Mouse (Mus musculus) limb, embryonic 11.5 days (tissue): Measurements from ENCODE around the gene Nectin1. TPM values are rescaled to one million over a fixed set of nuclear protein-coding genes. Genes with fewer than 3 reads are reported as not detected.

Experiments
- ATAC-seq: fragments of 200-750 bp; cut with Nextera tagmentation; 2 replicates; pipeline ENCODE4 v1.8.0; 2017; ENCODE audit warnings: low read depth; ENCODE audit not compliant: insufficient number of reproducible peaks, low FRiP score, low TSS enrichment
- DNase-seq: peaks from one replicate; pipeline ENCODE4 v3.0.0-alpha.2; 2015; ENCODE audit warnings: low spot score
- H3K27ac ChIP-seq: fragments of 300-500 bp; sonication (generic); replicated peaks from 2 replicates; pipeline ENCODE4 v1.5.1; 2014; ENCODE audit warnings: low read depth, mild to moderate bottlenecking, low read length
- H3K27me3 ChIP-seq: fragments of 300-500 bp; sonication (generic); 2 replicates; pipeline ENCODE4 v1.6.1; 2014; ENCODE audit warnings: mild to moderate bottlenecking, low read length, mixed read lengths; ENCODE audit not compliant: control insufficient read depth, insufficient read depth
- H3K36me3 ChIP-seq: fragments of 300-500 bp; sonication (generic); 2 replicates; pipeline ENCODE4 v1.6.1; 2014; ENCODE audit warnings: mild to moderate bottlenecking, low read length, moderate library complexity, mixed read lengths; ENCODE audit not compliant: control insufficient read depth, insufficient read depth
- H3K4me1 ChIP-seq: fragments of 300-500 bp; sonication (generic); 2 replicates; pipeline ENCODE4 v1.6.1; 2014; ENCODE audit warnings: low read length, mixed read lengths; ENCODE audit not compliant: control insufficient read depth, insufficient read depth
- H3K4me2 ChIP-seq: fragments of 300-500 bp; sonication (generic); 2 replicates; pipeline ENCODE4 v1.6.1; 2014; ENCODE audit warnings: low read depth, mild to moderate bottlenecking, moderate library complexity; ENCODE audit not compliant: severe bottlenecking
- H3K4me3 ChIP-seq: fragments of 300-500 bp; sonication (generic); 2 replicates; pipeline ENCODE4 v1.5.1; 2014; ENCODE audit warnings: low read depth, low read length
- H3K9ac ChIP-seq: fragments of 300-500 bp; sonication (generic); 2 replicates; pipeline ENCODE4 v1.6.1; 2014; ENCODE audit warnings: mild to moderate bottlenecking, low read length
- H3K9me3 ChIP-seq: fragments of 300-500 bp; sonication (generic); 2 replicates; pipeline ENCODE4 v1.6.1; 2016; ENCODE audit warnings: low read length; ENCODE audit not compliant: control insufficient read depth
- WGBS: fragments of 180-500 bp; shearing (Covaris S2); extraction: QIAGEN DNeasy Blood & Tissue Kit; methylation state at CpG from one replicate; pipeline ENCODE4 v1.1.7; 2014; 5-methylcytosine and 5-hydroxymethylcytosine counted together
- polyA plus RNA-seq: library from polyadenylated mRNA; unstranded; fragments of >200 nt; fragmentation: Nextera tagmentation; extraction: Ambion mirVana; gene quantifications from 2 replicates; pipeline ENCODE4 v1.2.1, GENCODE M21; 2014

Nectin1 gene
- polyA plus RNA-seq, 1 experiment from 2014 or later: 4.7 TPM

GRCm38 (mm10) chr9:43734952-43735351 is 8.8 kb upstream of the Nectin1 start:
- ATAC-seq (no peak), DNase-seq (no peak)
- H3K9me3 ChIP-seq: no peaks in the 10 kb centered on the region
- H3K4me3 ChIP-seq: no peak overlapping the region
- H3K27ac ChIP-seq: no peak overlapping the region
- no peak overlapping the region for H3K9ac ChIP-seq
- H3K27me3 ChIP-seq: no peaks in the 10 kb centered on the region
- H3K4me2 ChIP-seq: no peak overlapping the region
- H3K36me3 ChIP-seq: no peaks in the 10 kb centered on the region
- peaks cover 11% of the 10 kb centered on the region for H3K4me1 ChIP-seq

DNA sequence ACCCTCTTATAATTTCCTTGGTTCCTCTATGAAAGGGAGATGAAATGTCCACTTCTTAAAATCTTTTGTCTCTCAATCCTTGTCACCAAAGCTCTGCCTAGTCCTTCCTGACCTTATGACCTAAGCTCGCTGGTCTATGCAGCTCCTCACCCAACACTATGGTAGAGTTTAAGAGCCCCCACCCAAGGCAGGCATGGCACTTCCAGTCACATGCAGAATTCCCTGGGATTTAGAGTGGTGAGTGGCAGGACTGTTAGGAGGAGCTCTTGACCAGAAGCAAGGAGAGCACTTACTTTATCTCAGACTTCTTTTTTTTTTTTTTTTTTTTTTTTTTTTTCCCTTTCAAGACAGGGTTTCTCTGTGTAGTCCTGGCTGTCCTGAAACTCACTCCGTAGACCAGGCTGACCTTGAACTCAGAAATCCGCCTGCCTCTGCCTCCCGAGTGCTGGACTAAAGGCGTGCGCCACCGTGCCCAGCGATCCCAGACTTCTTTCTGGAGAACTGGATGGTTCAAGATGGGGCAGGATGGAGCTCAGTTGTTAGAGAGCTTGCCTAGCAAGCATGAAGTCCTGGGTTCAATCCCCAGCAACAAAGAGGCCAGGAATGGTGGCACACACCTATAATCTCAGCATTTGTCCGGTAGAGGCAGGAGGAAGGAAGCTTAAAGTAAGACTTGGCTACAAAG is 7.6 kb upstream of the Nectin1 start:
- Histone ChIP-seq H3K4me1 (peaks cover 11% of the 10 kb centered on the region), H3K4me3 (no peak overlapping the region), H3K9me3 (no peaks in the 10 kb centered on the region), H3K9ac (no peak overlapping the region), H3K4me2 (no peak overlapping the region), H3K27me3 (no peaks in the 10 kb centered on the region), H3K27ac (no peak overlapping the region), H3K36me3 (no peaks in the 10 kb centered on the region)
- WGBS: 94% methylated on average over 9 of the region's 9 CpGs
- ATAC-seq (no peak), DNase-seq (no peak)

GRCm38 (mm10) chr9:43737331-43737730 is 6.5 kb upstream of the Nectin1 start:
- no peak overlapping the region for H3K4me3 ChIP-seq
- no peak for ATAC-seq
- WGBS: 11% methylated on average over 3 of the region's 3 CpGs
- H3K27me3 ChIP-seq: no peaks in the 10 kb centered on the region
- no peak overlapping the region for H3K27ac ChIP-seq
- H3K9ac ChIP-seq: no peak overlapping the region
- DNase-seq: no peak
- peaks cover 11% of the 10 kb centered on the region for H3K4me1 ChIP-seq
- no peaks in the 10 kb centered on the region for H3K9me3 ChIP-seq
- H3K36me3 ChIP-seq: no peaks in the 10 kb centered on the region
- H3K4me2 ChIP-seq: no peak overlapping the region; the same call in 1 of the 2 replicates

GRCm38 (mm10) chr9:43737871-43738292 is 5.9 kb upstream of the Nectin1 start:
- Histone ChIP-seq H3K4me3 (peak overlapping the region; percentile 17; the same call in 1 of the 2 replicates), H3K36me3 (no peaks in the 10 kb centered on the region), H3K9ac (no peak overlapping the region), H3K27me3 (no peaks in the 10 kb centered on the region), H3K27ac (no peak overlapping the region), H3K4me1 (peaks cover 11% of the 10 kb centered on the region), H3K4me2 (peak overlapping the region; percentile 43), H3K9me3 (no peaks in the 10 kb centered on the region)
- DNase-seq (peak; percentile 65), ATAC-seq (peak; percentile 63; the same call in 1 of the 2 replicates)
- under 1% methylated on average over 12 of the region's 12 CpGs for WGBS

- ATAC-seq: no peak
- H3K27ac ChIP-seq: no peak overlapping the region
- H3K36me3 ChIP-seq: no peaks in the 10 kb centered on the region
- peaks cover 15% of the 10 kb centered on the region for H3K4me1 ChIP-seq
- H3K9ac ChIP-seq: no peak overlapping the region
- no peaks in the 10 kb centered on the region for H3K27me3 ChIP-seq
- H3K4me2 ChIP-seq: no peak overlapping the region
- no peak for DNase-seq
- no peaks in the 10 kb centered on the region for H3K9me3 ChIP-seq
- H3K4me3 ChIP-seq: no peak overlapping the region
- WGBS: 27% methylated on average over 6 of the region's 6 CpGs
Observed at GRCm38 (mm10) chr9:43738480-43739084, 5.2 kb upstream of the Nectin1 start.

- no peak overlapping the region for H3K27ac ChIP-seq
- H3K4me2 ChIP-seq: no peak overlapping the region
- 71% methylated on average over 2 of the region's 2 CpGs for WGBS
- H3K9ac ChIP-seq: no peak overlapping the region
- H3K36me3 ChIP-seq: no peaks in the 10 kb centered on the region
- DNase-seq (no peak), ATAC-seq (no peak)
- H3K27me3 ChIP-seq: peaks cover 7% of the 10 kb centered on the region
- H3K4me3 ChIP-seq: no peak overlapping the region
- no peaks in the 10 kb centered on the region for H3K9me3 ChIP-seq
- H3K4me1 ChIP-seq: peaks cover 29% of the 10 kb centered on the region
Observed at GRCm38 (mm10) chr9:43741277-43741676, 2.5 kb upstream of the Nectin1 start.

DNA sequence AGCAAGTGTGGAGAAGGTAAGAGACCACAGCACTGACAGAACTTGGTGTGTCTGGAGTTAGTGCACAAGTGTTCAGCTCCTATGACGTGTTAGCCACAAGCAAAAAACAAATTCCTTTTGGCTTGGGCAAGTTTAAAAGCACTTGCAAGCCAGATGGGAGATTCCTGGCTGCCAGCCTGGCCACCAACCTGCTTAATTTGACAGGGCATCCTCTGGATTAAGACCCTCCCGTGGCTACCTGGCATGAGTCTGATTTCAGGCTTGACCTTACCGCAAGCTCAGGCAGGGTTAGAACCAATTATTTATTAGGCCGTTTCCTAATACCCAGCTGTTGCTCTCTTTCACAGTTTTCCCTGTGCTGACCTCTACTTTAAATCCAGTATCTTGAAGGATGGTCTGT is 1.7 kb upstream of the Nectin1 start:
- no peak overlapping the region for H3K4me3 ChIP-seq
- WGBS: 84% methylated on average over 4 of the region's 4 CpGs
- no peaks in the 10 kb centered on the region for H3K9me3 ChIP-seq
- no peak for DNase-seq
- peaks cover 13% of the 10 kb centered on the region for H3K27me3 ChIP-seq
- H3K4me1 ChIP-seq: peaks cover 32% of the 10 kb centered on the region
- H3K9ac ChIP-seq: no peak overlapping the region
- ATAC-seq: no peak
- no peaks in the 10 kb centered on the region for H3K36me3 ChIP-seq
- no peak overlapping the region for H3K27ac ChIP-seq
- H3K4me2 ChIP-seq: no peak overlapping the region

DNA sequence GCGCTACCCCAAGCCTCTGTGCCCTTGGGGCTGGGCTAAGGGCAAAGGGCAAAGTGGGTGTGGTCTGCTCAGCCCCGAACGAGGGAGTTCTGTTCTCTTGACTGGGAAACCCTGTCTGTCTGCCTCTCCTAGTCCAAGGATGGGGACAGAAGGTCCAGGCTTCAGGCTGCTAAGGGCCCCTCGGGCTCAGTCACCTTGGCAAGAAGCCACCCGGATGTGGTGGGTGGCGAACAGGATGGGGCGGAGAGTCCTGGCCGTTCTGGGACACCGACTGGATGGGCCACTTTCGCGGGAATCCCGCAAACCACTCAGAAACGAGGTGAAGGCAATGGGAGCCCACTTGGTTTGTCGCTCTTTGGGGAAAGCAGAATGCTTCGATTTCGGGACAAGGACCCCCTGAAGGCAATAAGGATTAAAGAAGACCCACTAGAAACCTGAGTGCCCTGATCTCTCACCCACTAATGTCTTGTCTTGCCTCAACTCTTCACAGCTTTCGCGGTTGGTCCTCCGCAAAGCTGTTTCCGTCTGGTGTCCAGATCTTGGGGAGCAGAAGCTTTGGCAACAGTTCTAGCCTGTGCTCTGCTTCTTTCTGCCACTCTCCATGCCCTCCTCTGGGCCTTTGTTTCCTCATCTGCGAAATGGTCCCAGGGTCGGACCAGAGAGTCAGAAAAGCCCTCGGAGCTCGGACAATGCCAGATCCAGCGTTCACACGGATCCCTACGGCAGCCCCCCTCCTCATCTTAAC is 710 bp upstream of the Nectin1 start:
- Histone ChIP-seq H3K9me3 (no peaks in the 10 kb centered on the region), H3K9ac (peak overlapping the region; percentile 87), H3K27ac (no peak overlapping the region), H3K4me3 (peak overlapping the region; percentile 75), H3K27me3 (peaks cover 14% of the 10 kb centered on the region), H3K4me2 (peak overlapping the region; percentile 94), H3K36me3 (no peaks in the 10 kb centered on the region), H3K4me1 (peaks cover 23% of the 10 kb centered on the region)
- ATAC-seq: no peak
- DNase-seq: peak; percentile 65
- 1% methylated on average over 27 of the region's 27 CpGs for WGBS
